Mouse (Mus musculus): ENCODE results near the gene Ggt6. TPM values are rescaled to one million over a fixed set of nuclear protein-coding genes. Genes with fewer than 3 reads are reported as not detected.
A peak's percentile ranks its signal among the peaks of the same experiment; 100 is the strongest.

The Ggt6 gene
- total and polyA plus RNA-seq, 3 experiments = 0.04 TPM; not detected in 2

DNA sequence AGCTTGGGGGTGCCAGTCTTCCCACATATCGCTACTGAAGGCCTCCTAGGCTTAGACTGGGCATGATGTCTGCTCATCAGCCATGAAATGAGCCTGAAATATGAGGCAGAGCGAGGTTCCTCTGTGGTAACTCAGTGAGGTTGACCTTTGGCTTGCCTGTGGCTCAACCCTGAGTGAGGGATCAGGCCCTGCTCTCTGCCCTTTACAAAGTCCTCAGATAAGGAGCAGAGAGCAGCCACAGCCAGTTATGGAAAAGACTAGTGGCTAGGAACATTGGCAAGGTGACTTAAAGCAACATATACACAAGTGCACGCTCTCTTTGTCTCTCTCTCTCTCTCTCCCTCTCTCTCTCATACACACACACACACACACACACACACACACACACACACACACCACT, 39.6 kb downstream of the Ggt6 start:
- Histone ChIP-seq H3K79me2 (ENCODE audit: control insufficient read depth, insufficient read depth, low read length, poor library complexity) (no peaks in the 10 kb centered on the region), H3K9ac (ENCODE audit: control insufficient read depth, low read depth, low read length, poor library complexity, severe bottlenecking) (peak overlapping the region; percentile 46), H3K27ac (ENCODE audit: control insufficient read depth, low read depth, low read length) (peak overlapping the region; percentile 80), H3K27me3 (ENCODE audit: control insufficient read depth in 1 of 2, insufficient read depth in 2 of 2, low read length in 2 of 2) (no peaks in the 10 kb centered on the region), H3K4me1 (ENCODE audit: control insufficient read depth in 1 of 2, insufficient read depth in 2 of 2, low read length in 2 of 2) (peaks cover 14 to 51% of the 10 kb centered on the region in 2 experiments), H3K4me3 (ENCODE audit: control insufficient read depth in 1 of 2, insufficient read depth in 1 of 2, low read depth in 2 of 2, low read length in 2 of 2) (peak overlapping the region in 1 of 2 experiments; percentile 4; a peak in 1 of 4 replicates), H3K36me3 (ENCODE audit: control insufficient read depth in 1 of 2, insufficient read depth in 2 of 2, low read length in 2 of 2) (peaks cover 0 to 22% of the 10 kb centered on the region in 2 experiments; a peak in 2 of 4 replicates), H3K9me3 (replicated peaks; ENCODE audit: insufficient read depth, low read length) (no peaks in the 10 kb centered on the region)
- TF ChIP-seq ZNF384 (IDR thresholded peaks at IDR 0.05; ENCODE audit: low read depth, low read length) = no peak
- no peak for TF ChIP-seq JUND (IDR thresholded peaks at IDR 0.05; ENCODE audit: low read depth, low read length)
- TF ChIP-seq RAD21 (IDR thresholded peaks at IDR 0.05; ENCODE audit: low read depth, low read length) = no peak
- no peak for TF ChIP-seq SMC3 (IDR thresholded peaks at IDR 0.05; ENCODE audit: low read depth, low read length)
- no peak for TF ChIP-seq MYB (IDR thresholded peaks at IDR 0.05; ENCODE audit: low read depth, low read length)
- no peak for TF ChIP-seq MAZ (IDR thresholded peaks at IDR 0.05; ENCODE audit: low read depth, low read length)
- DNase-seq (ENCODE audit: low read depth, low spot score) = peak; percentile 45

DNA sequence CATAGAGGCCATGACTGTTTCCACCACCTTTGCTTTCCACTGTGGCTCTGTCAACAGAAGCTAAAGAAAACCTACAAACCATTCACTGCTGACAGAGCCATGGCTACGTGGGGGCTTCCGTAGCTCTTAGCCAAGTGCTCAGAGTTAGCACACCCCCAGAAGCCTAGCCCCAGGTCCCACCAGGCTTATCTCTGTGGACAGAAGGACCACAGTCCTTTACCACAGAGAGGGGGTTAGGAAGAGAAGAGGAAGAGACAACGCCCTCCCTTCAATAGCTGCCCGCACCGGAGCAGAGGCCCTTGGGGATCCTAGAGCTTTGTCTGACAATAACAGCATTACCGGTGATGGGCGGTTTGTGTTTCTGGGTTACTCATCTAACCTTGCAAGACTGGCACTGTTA, 40.1 kb downstream of the Ggt6 start:
- Histone ChIP-seq H3K4me1 (ENCODE audit: control insufficient read depth in 1 of 2, insufficient read depth in 2 of 2, low read length in 2 of 2) (peaks cover 14 to 47% of the 10 kb centered on the region in 2 experiments), H3K27ac (ENCODE audit: control insufficient read depth, low read depth, low read length) (peak overlapping the region; percentile 80), H3K4me3 (ENCODE audit: control insufficient read depth in 1 of 2, insufficient read depth in 1 of 2, low read depth in 2 of 2, low read length in 2 of 2) (peak overlapping the region; percentile 17 to 18; a peak in 2 of 4 replicates)
- TF ChIP-seq SMC3 (IDR thresholded peaks at IDR 0.05; ENCODE audit: low read depth, low read length) (no peak; the same call in 1 of the 2 replicates), SIN3A (IDR thresholded peaks at IDR 0.05; ENCODE audit: low read length) (peak; percentile 77), MEF2A (IDR thresholded peaks at IDR 0.05; ENCODE audit: extremely low read depth, insufficient replicate concordance, low read depth, low read length, poor library complexity, severe bottlenecking) (no peak), NELFE (IDR thresholded peaks at IDR 0.05; ENCODE audit: low read depth, low read length) (no peak), CHD1 (IDR thresholded peaks at IDR 0.05; ENCODE audit: low read depth, low read length) (no peak), USF2 (IDR thresholded peaks at IDR 0.05; ENCODE audit: borderline replicate concordance in 1 of 2, insufficient read depth in 1 of 2, low read depth in 1 of 2, low read length in 2 of 2) (no peak), MXI1 (IDR thresholded peaks at IDR 0.05; ENCODE audit: low read depth, low read length) (no peak), EP300 (IDR thresholded peaks at IDR 0.05; ENCODE audit: low read depth in 1 of 2, low read length in 2 of 2) (peak; percentile 95 to 97), CHD2 (IDR thresholded peaks at IDR 0.05; ENCODE audit: low read length) (no peak; the same call in 1 of the 2 replicates), POLR2AphosphoS2 (IDR thresholded peaks at IDR 0.05; ENCODE audit: low read length) (no peak), MAZ (IDR thresholded peaks at IDR 0.05; ENCODE audit: low read depth, low read length) (0 out of 2 replicates have a peak, but pooled peaks have one; percentile 89), BHLHE40 (IDR thresholded peaks at IDR 0.05; ENCODE audit: borderline replicate concordance, low read depth, low read length) (peak; percentile 28; the same call in 1 of the 2 replicates), E2F4 (IDR thresholded peaks at IDR 0.05; ENCODE audit: borderline replicate concordance, low read depth, low read length) (no peak), CTCF (IDR thresholded peaks at IDR 0.05 in 2 of 3, conservative IDR thresholded peaks at IDR 0.05 in 1 of 3; ENCODE audit: control insufficient read depth in 1 of 3, insufficient read depth in 1 of 3, low read depth in 2 of 3, low read length in 3 of 3, poor library complexity in 1 of 3, severe bottlenecking in 1 of 3) (no peak), TAL1 (IDR thresholded peaks at IDR 0.05; ENCODE audit: low read length) (peak; percentile 96), JUND (IDR thresholded peaks at IDR 0.05; ENCODE audit: low read depth, low read length) (no peak), TCF12 (IDR thresholded peaks at IDR 0.05; ENCODE audit: low read depth, low read length) (peak; percentile 90), MAFK (IDR thresholded peaks at IDR 0.05; ENCODE audit: borderline replicate concordance, low read depth, low read length) (peak; percentile 29; the same call in 1 of the 2 replicates), ZNF384 (IDR thresholded peaks at IDR 0.05; ENCODE audit: low read depth, low read length) (0 out of 2 replicates have a peak, but pooled peaks have one; percentile 16), HCFC1 (IDR thresholded peaks at IDR 0.05; ENCODE audit: low read depth, low read length) (peak; percentile 46; the same call in 1 of the 2 replicates), ELF1 (IDR thresholded peaks at IDR 0.05; ENCODE audit: low read depth, low read length) (no peak; the same call in 1 of the 2 replicates), RCOR1 (IDR thresholded peaks at IDR 0.05; ENCODE audit: low read depth, low read length) (peak; percentile 85), POLR2A (IDR thresholded peaks at IDR 0.05; ENCODE audit: control insufficient read depth in 1 of 2, insufficient read depth in 1 of 2, low read depth in 1 of 2, low read length in 2 of 2, poor library complexity in 1 of 2) (peak in 1 of 2 experiments; percentile 26; a peak in 1 of 4 replicates), USF1 (IDR thresholded peaks at IDR 0.05; ENCODE audit: low read depth, low read length) (no peak), ETS1 (IDR thresholded peaks at IDR 0.05; ENCODE audit: low read depth, low read length) (peak; percentile 74; the same call in 1 of the 2 replicates), KAT2A (conservative IDR thresholded peaks at IDR 0.05; ENCODE audit: low read depth, low read length) (no peak), MAX (IDR thresholded peaks at IDR 0.05; ENCODE audit: low read length) (no peak; the same call in 1 of the 2 replicates), GABPA (IDR thresholded peaks at IDR 0.05; ENCODE audit: low read depth, low read length) (no peak)

More for the DNA sequence above, 40.1 kb downstream of the Ggt6 start:
- peaks cover 0 to 22% of the 10 kb centered on the region in 2 experiments; a peak in 2 of 4 replicates for H3K36me3 ChIP-seq (ENCODE audit: control insufficient read depth in 1 of 2, insufficient read depth in 2 of 2, low read length in 2 of 2)
- no peaks in the 10 kb centered on the region for H3K27me3 ChIP-seq (ENCODE audit: control insufficient read depth in 1 of 2, insufficient read depth in 2 of 2, low read length in 2 of 2)
- no peaks in the 10 kb centered on the region for H3K79me2 ChIP-seq (ENCODE audit: control insufficient read depth, insufficient read depth, low read length, poor library complexity)
- DNase-seq (ENCODE audit: low read depth, low spot score) = peak; percentile 94
- peak overlapping the region; percentile 46 for H3K9ac ChIP-seq (ENCODE audit: control insufficient read depth, low read depth, low read length, poor library complexity, severe bottlenecking)
- H3K9me3 ChIP-seq (replicated peaks; ENCODE audit: insufficient read depth, low read length) = no peaks in the 10 kb centered on the region

Data from MEL (cell line).